Mouse (Mus musculus): ENCODE measurements around the gene Traf4.

The Traf4 gene

GRCm38 (mm10) chr11:78143520-78143919 is 21.9 kb downstream of the Traf4 start:
- 79% methylated on average over 2 of the region's 2 CpGs for WGBS

DNA sequence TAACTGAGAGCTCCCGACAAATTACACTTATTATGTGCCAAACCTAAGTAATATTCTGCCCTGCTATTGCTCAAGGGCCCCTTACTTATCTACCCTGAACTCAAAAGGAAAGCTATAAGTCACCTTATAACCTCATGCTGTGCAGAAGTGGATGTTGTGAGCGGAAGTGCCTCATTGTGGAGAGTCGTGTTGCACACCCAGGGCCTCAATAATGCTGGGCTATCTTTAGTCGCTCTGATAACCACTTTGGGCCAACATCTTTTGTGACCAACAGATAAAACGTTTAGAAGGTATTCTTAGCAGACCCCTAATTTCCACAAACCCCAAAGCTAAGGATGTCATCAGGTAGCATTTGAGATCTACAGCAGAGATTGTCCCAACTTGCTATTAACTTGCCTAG is 24.7 kb downstream of the Traf4 start:
- 82% methylated on average over 5 of the region's 5 CpGs for WGBS

DNA sequence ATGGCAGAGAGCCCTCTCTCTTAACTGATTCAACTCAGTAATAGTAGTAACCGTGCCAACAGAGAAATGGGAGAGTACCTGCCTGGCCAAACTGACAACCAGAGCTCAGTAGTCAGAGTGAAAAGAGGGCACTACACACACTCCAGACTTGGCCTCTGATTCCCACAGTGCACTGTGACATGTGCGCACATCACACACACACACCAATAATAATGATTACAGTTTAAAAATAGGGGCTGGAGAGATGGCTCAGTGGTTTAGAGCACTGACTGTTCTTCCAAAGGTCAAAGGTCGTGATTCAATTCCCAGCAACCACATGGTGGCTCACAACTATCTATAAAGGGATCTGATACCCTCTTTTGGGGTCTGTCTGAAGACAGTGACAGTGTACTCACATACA is 27.4 kb downstream of the Traf4 start:
- WGBS, result 89% methylated on average over 3 of the region's 3 CpGs

- WGBS, result 65% methylated on average over 4 of the region's 4 CpGs
These were observed 27.8 kb downstream of the Traf4 start for GRCm38 (mm10) chr11:78137584-78137983.

- WGBS, result 43% methylated on average over 1 of the region's 1 CpGs
These were observed 29.3 kb downstream of the Traf4 start for GRCm38 (mm10) chr11:78136132-78136531.

- WGBS, result 92% methylated on average over 7 of the region's 7 CpGs
These were observed 30.1 kb downstream of the Traf4 start for GRCm38 (mm10) chr11:78135314-78135713.

DNA sequence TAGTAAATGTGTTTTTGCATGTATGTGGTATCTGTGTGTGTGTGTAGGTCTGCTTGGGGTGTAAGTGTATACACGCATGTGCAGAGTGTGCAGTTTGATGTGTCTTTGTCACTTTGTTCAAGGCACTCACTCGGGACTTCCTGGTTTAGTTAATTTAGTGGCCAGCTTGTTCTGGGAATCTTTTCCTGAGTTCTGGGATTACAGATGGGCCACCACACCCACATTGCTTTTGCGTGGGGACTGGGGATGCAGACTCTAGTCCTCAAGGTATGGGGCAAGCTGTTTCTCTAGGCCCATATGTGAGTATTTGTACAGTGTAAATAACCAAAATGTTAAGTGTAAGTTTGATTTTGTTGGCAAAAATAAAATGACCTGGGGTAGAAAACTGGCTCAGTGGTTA is 31.0 kb downstream of the Traf4 start:
- 54% methylated on average over 3 of the region's 3 CpGs for WGBS

DNA sequence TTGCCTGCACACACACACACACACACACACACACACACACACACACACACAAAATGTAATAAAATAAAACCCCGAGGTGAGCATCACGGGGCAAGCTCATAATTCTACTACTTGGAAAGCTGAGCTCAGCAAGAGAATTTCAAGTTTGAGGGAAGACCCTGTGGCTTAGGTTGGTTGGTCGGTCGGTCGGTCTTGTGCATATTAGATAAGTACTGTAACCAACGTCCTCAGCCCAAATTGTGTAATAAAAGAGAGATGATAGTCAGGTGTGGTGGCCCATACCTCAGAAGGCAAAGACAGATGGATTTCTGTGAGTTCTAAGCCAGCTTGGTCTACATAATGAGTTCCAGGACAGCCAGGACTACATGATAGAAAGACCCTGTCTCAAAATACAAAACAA is 31.5 kb downstream of the Traf4 start:
- 93% methylated on average over 6 of the region's 6 CpGs for WGBS

DNA sequence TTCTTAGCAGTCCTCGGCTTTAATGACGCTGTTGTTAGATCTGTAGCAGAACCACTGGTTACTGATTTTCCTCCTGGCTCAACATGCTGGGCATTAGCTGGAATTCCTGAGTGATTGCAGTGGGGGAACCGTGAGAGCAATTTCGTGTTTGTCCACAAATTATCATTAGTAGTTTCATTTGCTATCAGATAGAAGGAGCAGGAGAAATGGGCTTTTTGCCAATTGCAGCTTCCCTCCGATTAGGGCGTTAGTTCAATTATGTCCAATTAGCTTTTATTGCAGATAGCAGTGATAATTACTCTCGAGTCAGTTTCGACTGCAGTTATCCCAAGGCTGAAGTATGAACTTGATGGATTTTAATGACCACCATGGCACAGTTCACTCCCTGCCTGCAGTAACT is 35.9 kb downstream of the Traf4 start:
- 67% methylated on average over 8 of the region's 8 CpGs for WGBS

DNA sequence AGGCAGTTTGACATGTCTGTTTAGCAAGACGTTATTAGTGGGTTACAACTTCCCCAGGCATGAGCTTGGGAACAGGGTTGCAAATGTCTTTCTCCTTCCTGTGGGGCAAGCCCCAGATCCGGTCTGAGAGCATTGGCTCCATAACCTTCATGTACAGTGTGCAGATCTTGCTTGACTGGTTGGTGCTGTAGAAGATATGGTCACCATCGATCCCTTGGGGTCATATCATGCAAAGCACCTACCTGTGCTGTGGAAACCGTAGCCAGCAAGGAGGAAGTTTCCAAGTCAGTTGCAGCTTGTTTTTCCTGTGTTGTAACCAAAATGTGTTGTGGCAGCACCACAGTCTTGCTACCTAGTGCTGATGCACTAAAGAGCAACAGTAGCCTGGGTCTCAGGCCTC is 38.6 kb downstream of the Traf4 start:
- WGBS, result 83% methylated on average over 4 of the region's 4 CpGs

- WGBS, result 55% methylated on average over 6 of the region's 6 CpGs
These were observed 39.7 kb downstream of the Traf4 start for GRCm38 (mm10) chr11:78125691-78126090.

DNA sequence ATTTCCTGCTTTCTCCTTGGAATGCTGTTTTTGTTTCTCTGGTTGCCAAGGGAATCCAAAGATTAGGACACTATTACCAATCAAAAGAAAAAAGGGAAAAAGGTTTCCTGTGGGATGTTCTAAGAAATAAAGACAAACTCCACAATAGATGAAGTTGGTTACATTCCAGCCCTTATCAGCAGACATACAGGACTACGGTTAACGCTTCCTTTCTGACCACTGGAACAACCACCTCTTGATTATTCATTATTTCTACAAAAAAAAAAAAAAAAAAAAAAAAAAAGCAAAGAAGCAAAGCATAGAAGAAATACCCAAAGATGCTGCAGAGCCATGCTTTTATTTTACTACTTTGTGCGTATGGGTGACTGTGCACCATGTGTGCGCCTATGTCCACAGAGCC is 42.6 kb downstream of the Traf4 start:
- WGBS, result 88% methylated on average over 4 of the region's 4 CpGs

GRCm38 (mm10) chr11:78121176-78121575 is 44.2 kb downstream of the Traf4 start:
- 50% methylated on average over 5 of the region's 5 CpGs for WGBS

DNA sequence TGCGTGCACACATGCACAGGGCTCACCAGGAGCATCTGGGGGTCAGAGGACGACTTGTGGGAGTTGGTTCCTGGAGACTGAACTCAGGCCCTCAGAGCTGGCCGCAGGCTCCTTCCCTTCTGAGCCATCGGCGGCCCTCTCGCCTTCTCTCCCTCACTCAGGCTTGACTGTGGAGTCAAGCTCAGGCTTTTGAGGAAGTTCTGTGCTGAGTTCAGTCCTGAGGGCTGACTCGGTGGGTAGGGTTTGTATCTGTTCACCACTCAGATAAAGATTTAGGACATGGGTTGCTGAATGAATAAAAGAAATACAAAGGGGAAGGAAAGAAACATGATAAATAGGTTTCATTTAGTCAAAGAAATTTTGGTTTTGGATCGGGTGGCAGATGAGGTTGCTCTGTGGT is 45.5 kb downstream of the Traf4 start:
- 73% methylated on average over 8 of the region's 8 CpGs for WGBS

DNA sequence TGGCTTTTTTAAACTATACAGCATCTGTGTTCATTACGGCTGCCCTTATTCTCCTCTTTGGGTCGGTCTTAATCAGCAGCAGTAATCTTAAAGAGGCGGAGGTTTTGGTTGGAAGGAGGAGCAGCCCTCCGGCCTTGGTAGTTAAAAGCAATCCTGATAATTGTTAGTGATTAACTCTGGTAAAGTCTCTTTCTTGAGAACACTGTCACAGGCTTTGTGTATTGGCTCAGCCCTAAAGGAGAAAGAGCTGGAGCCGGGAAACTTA is 49.3 kb downstream of the Traf4 start:
- 23% methylated on average over 5 of the region's 5 CpGs for WGBS

- 2% methylated on average over 37 of the region's 37 CpGs for WGBS
These were observed 49.8 kb downstream of the Traf4 start for GRCm38 (mm10) chr11:78115367-78116145.

GRCm38 (mm10) chr11:78114676-78115366 is 50.6 kb downstream of the Traf4 start:
- 13% methylated on average over 19 of the region's 19 CpGs for WGBS

DNA sequence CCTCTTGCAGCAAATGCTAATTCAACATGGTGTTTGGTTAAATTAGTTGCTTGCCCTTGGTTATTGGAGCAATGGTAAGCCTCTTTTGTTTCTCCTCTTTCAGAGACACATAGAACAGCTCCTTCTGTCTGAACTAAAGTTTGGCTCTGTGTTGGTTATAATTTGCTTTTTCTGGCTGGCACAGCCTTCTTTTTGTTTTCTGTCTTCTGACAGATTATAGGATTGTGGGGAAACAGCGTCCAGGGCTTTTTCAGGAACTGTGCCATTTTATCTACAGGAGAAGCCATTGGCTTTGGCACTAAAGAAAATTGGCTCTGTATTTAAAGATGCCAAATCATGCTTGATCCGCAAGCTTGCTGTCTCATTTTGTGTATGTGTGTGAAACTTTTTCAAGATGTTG is 51.8 kb downstream of the Traf4 start:
- 23% methylated on average over 2 of the region's 2 CpGs for WGBS

All from cerebral cortex, adult 2 months (tissue).